Mouse (Mus musculus): ENCODE measurements around the gene Itgb4.

- TF ChIP-seq POLR2A (IDR thresholded peaks at IDR 0.05; ENCODE audit: extremely low read depth, insufficient read depth, low read length) (no peak), CTCF (IDR thresholded peaks at IDR 0.05; ENCODE audit: extremely low read depth, insufficient read depth, low read length) (no peak)
Measured at GRCm38 (mm10) chr11:116010146-116010545, 35.6 kb downstream of the Itgb4 start.

All from cortical plate, adult 2 months (tissue).